Mouse (Mus musculus): Measurements from ENCODE around the gene Sirt5.

The Sirt5 gene

GRCm38 (mm10) chr13:43364985-43365824 lies at the start of gene Sirt5:
Gene Sirt5, plus strand, starts transcription at chr13:43365496.
- peak; percentile 65 for DNase-seq (ENCODE audit: low read depth, low spot score)

- DNase-seq (ENCODE audit: low read depth, low spot score), result no peak
Observed at GRCm38 (mm10) chr13:43317411-43317810, 47.9 kb upstream of the Sirt5 start.

GRCm38 (mm10) chr13:43319396-43319795 lies 45.9 kb upstream of the Sirt5 start:
- no peak for DNase-seq (ENCODE audit: low read depth, low spot score)

- no peak for DNase-seq (ENCODE audit: low read depth, low spot score)
Observed at GRCm38 (mm10) chr13:43321492-43321891, 43.8 kb upstream of the Sirt5 start.

- no peak for DNase-seq (ENCODE audit: low read depth, low spot score)
Observed at GRCm38 (mm10) chr13:43325427-43325826, 39.9 kb upstream of the Sirt5 start.

GRCm38 (mm10) chr13:43331721-43332444 lies 33.4 kb upstream of the Sirt5 start:
- no peak for DNase-seq (ENCODE audit: low read depth, low spot score)

GRCm38 (mm10) chr13:43332591-43332990 lies 32.7 kb upstream of the Sirt5 start:
- no peak for DNase-seq (ENCODE audit: low read depth, low spot score)

- DNase-seq (ENCODE audit: low read depth, low spot score), result no peak
Observed at GRCm38 (mm10) chr13:43336425-43337221, 28.7 kb upstream of the Sirt5 start.

GRCm38 (mm10) chr13:43338001-43338400 lies 27.3 kb upstream of the Sirt5 start:
- DNase-seq (ENCODE audit: low read depth, low spot score), result no peak

- DNase-seq (ENCODE audit: low read depth, low spot score), result no peak
Observed at GRCm38 (mm10) chr13:43338632-43339031, 26.7 kb upstream of the Sirt5 start.

- DNase-seq (ENCODE audit: low read depth, low spot score), result no peak
Observed at GRCm38 (mm10) chr13:43346825-43347224, 18.5 kb upstream of the Sirt5 start.

- no peak for DNase-seq (ENCODE audit: low read depth, low spot score)
Observed at GRCm38 (mm10) chr13:43349376-43349775, 15.9 kb upstream of the Sirt5 start.

GRCm38 (mm10) chr13:43350489-43351169 lies 14.7 kb upstream of the Sirt5 start:
- no peak for DNase-seq (ENCODE audit: low read depth, low spot score)

GRCm38 (mm10) chr13:43353356-43353755 lies 11.9 kb upstream of the Sirt5 start:
- DNase-seq (ENCODE audit: low read depth, low spot score), result no peak

- DNase-seq (ENCODE audit: low read depth, low spot score), result no peak
Observed at GRCm38 (mm10) chr13:43354362-43354761, 10.9 kb upstream of the Sirt5 start.

GRCm38 (mm10) chr13:43356346-43357125 lies 8.8 kb upstream of the Sirt5 start:
- DNase-seq (ENCODE audit: low read depth, low spot score), result no peak

GRCm38 (mm10) chr13:43360534-43360933 lies 4.8 kb upstream of the Sirt5 start:
- no peak for DNase-seq (ENCODE audit: low read depth, low spot score)

GRCm38 (mm10) chr13:43362353-43362752 lies 2.9 kb upstream of the Sirt5 start:
- DNase-seq (ENCODE audit: low read depth, low spot score), result no peak

GRCm38 (mm10) chr13:43365825-43366184 lies 509 bp downstream of the Sirt5 start:
- DNase-seq (ENCODE audit: low read depth, low spot score), result no peak

- DNase-seq (ENCODE audit: low read depth, low spot score), result no peak
Observed at GRCm38 (mm10) chr13:43370063-43370462, 4.8 kb downstream of the Sirt5 start.

GRCm38 (mm10) chr13:43372892-43373291 lies 7.6 kb downstream of the Sirt5 start:
- DNase-seq (ENCODE audit: low read depth, low spot score), result no peak
